Mouse (Mus musculus): ENCODE measurements around the gene Pou2f2. TPM values are rescaled to one million over a fixed set of nuclear protein-coding genes. Genes with fewer than 3 reads are reported as not detected.

Gene Pou2f2
- total RNA-seq, 2 experiments from 2014 or later: 0.36 to 0.79 TPM

DNA sequence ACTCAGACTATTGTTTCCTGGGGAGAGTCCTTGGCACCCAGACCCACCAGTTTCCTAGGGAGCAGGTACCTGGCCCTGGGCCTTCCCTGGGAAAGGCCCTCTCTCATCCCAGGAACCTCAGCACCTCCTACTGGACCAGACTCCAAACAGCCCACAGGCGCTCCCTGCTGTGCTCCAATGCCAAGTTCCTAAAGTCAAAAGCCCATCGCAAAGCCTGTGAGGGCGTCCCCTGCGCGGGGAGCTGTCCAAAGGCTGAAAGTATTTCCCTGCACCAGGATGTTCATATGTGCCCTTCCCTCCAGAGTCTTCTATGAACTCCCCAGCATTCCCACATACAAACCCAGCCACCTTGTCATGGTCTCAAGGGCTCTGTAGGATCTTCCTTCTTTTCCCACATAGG is 37.8 kb downstream of the Pou2f2 start:
- peak; percentile 83 for DNase-seq

DNA sequence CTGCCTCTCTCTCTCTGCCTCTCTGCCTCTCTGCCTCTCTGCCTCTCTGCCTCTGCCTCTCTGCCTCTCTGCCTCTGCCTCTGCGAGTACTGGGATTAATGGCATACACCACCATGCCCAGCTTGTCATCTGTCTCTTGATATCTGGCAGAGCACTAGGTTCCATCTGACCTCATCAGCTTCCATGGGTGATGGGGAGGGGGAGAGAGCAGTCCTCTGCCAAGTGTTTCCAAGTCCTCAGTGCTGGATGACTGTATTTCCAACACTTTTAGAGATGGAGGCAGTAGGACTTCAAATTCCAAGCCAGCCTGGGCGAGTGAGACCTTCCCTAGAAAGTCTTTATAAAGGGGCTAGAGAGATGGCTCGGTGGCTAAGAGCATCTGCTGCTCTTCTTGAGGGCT is 42.0 kb downstream of the Pou2f2 start:
- no peak for DNase-seq

DNA sequence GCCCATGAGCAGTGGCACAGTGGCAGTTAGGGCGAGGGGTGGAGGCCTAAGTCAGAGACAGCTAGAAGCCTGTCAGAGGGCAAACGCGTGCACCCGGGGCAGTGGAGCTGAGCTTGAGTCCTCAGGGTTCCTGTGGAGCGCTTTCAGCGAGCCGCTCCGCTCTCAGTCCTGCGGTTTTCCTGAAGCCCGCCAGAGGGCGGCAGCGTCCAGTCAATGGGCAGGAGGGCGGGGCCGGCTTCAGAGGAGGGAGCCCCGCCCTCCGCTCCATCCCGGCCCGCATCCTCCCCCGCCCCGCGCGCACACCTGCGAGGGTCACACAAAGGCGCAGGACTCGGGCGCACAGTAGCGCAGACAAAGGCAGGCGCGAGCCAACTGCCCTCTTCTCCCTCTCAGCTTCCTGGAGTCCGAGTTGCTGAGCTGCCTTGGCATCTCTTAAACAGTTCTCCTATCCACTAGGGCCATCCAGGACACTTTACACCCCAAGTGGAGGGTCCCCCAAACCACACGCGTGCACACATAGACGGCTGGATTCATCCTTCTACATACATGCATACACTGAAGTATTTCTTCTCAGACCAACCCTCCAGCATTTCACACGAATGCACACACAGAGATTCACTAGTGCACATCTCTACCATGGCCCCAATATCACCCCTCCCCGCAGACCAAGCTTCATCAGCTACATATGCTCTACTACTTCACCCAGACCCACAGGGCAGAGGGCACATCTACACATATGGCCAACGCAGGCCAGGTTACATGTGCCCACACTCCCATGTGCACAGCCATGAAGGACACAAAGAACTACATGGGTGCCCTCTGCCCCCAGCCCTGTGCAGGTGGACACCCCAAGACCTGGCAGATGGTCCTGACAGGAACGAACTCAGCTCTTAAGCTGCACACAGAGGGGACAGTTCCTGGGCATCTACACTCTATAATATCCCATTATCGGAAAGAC is 46.2 kb downstream of the Pou2f2 start:
- peak; percentile 83 for DNase-seq

DNA sequence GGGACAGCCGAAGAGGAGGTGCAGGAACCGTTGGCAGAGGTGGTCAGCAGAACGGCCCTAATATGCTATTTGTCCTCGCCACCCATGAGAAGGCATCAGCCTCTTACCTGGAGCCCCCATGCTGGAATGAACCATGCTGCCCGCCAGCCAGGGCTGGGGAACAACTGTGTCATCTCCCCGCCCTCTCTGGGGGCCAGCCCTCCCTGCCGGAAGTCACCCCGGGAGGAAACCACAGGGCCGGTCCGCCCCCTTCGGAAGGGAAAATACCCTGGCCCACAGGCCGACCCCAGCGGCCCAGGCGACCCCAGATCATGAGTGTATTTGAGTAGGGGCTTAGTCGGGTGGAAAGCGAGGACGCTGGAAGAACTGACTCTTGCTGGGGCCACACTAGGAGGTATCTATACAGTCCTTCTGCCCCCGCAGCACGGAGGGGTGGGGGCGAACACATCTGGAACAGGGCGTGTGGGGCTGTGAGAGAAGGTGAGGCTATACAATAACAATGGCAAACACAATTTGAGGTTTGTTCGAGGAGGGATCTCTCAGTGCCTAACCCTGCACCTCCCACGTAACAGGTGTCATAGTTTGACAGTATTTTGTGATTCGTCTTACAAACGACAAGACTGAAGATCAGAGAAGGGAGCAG is 47.1 kb downstream of the Pou2f2 start:
- DNase-seq: no peak

DNA sequence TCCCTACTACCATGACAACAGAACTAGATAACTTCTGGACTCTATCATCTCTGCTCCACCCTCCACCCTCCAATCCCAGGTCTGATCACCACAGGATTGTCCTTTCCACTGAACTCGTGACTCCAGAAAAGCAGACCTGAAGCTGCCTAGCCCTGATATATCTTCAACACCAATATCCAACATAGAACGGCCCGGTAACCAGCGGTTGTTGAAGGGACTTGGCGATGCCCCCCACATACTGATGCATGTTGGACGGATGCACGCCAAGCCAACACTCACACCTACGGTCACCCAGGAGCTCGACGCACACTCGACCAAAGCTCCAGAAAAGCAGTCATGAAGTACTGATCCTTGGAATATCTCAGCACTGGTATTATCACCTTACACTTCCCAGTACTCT is 48.3 kb downstream of the Pou2f2 start:
- DNase-seq: no peak

DNA sequence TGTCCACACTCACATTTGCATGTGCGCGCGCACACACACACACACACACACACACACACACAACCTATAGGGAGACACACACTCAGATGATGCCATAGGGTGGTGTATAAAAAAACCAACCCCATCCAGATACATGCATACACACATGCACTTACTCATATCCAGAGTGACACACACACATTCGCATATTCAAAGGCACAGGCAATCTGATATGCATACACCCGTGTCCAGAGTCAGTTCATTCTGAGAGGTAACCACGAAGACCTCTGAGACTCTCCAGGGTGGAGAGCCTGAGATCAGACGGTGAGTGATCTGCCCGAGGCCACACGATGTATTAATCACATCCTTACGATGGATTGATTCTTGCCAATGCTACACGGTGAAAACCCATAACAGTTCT is 49.0 kb downstream of the Pou2f2 start:
- DNase-seq: no peak

DNA sequence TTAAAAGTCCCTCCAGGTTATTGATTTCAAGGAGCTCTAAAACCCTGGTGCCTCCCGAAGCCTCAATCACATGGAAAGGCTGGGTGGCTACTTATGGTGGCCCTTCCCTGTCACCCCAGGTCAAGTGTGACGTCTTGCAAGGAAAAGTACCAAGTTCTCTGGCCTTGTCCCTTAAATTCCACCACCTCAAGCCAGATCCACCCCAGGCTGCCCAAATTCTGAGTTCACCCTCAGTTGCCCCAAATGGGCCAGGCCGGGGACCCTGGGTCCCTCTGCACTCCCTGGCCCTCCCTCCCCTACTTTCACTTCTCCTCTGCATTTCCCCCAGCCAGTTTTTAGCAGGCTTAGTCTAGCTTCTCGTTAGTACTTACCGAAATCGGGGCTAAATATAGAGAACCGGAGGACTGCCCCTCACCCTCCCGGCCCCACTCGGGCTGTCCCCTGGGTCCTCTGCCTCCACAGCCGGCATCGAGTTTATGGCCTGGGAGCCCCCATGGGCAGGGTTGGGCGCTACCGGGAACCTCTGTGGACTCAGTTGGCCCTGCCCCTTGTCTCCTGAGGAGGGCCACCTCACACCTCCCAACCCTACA is 50.0 kb downstream of the Pou2f2 start:
- DNase-seq: no peak

DNA sequence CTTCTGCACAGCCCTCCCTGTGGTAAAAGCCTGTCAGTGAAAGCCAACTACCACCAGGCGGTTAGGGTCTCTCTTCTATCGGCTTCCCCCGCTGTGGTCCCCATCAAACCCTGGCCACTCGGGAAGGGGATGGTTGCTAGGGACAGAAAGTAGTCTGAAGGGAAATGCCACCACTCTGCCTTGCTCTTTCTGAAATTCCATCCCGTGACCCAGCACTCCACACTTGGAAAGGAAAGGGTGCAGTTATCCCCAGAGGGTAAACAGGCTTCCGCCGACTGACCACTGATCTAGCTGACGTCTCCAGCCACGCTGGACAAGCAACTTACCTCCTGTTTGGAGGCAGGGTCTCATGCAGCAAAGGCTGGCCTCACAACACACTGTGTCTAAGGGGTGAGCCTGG is 51.6 kb downstream of the Pou2f2 start:
- no peak for DNase-seq

DNA sequence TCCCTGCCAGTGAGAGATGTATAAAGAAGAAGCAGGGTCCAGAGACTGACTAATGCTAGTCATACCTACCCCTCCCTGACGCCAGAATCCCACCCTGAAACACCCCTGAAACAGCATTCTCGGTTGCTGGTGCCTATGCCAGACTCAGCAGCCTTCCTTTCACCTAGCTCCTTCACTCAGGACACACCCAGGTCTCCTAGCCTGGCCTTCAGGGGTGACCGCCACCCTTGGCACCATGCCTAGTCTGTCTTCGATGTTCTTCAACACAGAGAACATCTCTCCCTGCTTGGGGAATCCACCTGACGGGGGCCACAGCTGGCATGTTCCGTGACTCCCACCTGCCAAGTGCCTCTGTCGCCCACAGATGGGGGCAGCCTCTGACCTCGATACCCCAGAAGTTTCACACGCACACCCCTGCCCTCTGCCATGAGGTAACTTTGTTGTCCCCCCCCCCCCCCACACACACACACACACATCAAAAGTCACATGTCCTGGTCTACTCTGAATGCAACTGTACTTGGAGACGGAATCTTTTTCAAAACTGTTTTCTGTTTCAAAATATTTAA is 53.7 kb downstream of the Pou2f2 start:
- DNase-seq: no peak

DNA sequence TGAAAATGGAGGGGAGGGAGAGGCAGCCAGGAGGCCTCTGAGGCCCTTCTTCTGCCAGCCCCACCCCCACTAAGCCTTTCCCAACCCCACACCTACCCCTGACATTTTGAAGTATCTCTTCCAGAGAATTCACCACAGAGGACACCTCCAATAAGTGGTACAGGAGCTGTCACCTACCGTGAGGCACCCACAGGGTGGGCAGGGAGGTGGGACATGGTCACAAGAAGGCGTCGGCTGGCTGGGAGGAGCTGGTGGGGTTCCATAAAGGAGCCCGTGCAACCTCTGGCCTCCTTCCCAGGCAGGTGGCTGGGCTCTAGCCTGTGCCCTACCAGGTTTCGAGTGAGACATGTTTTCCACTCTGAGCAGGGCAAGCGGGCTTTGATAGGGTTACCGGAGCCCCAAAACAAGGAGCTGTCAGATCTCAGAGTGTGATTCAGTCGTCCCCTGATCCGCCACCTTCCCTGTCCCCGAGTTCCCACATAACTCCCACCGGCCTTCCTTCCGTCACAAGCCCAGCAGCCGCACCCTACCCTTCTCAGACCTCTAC is 58.2 kb downstream of the Pou2f2 start:
- no peak for DNase-seq

DNA sequence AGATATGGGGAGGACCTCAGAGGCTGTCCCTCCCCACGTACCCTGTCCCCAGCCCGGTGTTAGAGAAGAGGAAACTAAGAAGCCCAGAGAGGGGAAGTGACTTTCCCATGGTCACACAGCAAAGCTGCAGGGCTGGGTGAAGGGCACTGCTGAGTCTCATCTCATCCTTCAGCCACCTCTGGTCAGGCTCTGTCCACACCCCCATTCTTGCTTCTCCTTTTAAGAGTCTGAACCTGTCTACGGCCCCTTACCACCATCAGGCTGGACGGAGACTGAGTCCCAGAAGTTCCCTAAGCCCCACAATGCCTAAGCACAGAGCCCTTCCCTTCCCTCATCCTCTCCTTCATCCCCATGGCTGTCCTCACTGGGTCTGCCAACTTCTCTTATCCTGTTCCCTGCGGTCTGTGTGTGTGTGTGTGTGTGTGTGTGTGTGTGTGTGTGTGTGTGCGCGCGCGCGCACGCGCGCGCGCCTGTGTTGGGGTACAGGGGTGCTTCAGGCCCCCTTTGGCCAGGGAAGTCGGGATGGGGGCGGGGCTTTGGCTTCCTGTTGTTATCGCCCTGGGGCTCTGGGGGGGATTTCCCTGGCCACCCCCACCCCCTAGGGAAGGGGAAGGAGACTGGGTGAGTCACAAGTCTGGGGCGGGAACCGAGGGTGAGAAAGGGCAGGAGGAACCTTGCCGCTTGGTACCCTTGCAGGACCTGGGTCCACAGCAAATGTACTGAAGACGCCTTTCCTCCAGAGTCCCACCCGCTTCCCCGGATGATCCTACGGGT is 59.3 kb downstream of the Pou2f2 start:
- peak; percentile 27 for DNase-seq

DNA sequence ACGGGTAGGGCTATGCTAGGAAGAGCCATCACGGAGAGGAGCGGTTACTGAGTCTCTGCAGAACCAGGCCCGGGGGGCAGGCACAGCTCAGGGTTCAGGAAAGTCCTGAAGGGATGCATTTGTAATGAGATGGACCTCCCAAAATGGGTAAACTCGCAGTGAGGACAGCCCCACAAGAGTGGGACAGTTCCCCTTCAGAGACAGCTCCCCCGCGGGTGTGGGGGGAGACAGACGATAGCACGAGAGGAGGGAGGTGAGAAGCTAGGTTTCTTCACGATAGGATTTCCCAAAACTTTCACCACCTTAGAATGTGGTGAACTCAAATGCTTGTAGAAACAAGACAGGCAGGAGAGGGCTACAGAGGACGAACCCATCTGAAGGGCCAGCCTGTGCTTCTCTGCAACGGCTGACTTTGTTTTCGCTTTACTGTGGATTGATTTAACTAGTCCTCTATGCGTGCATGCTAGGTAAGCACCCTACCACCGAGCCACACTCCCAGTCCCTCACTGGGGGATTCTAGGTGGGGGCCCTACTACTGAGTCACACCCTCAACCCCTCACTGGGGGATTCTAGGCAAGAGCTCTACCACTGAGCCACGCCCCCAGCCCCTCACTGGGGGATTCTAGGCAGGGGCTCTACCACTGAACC is 66.4 kb downstream of the Pou2f2 start:
- no peak for DNase-seq

DNA sequence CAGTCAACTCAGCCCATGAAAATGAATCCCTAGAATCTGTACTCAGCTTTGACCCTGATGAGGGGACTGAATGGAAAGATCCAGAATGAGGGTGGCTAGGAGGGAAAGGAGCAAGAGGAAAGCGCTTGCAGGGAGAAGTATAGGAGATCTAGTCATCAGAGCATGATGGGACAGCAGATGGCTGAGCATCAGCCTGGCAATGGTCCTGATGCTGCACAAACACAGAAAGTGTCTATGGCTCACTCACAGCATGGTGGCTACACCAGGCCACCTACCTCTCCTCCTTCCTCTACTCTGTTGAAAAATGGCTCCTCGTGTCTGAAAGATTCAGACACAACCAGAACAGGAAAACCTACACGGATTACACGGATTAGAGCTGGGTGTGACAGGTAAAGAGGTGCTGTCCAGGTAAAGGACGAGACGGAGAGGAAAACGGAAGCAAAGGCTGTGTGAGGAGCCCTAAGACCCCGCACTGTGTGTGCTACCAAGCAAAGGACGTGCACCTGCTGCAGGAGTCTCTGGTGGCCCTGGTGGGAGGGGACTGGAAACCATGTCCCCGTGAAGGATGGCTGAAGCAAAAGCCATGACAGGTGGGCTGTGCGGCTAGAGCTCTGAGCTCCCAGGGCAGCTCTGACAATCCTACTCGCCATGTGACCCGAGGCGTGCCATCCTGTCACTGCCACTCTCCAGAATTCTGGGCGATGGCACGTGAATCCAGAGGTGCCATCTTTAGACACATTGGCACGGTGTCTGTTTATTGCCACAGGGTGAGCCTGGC is 67.2 kb downstream of the Pou2f2 start:
- DNase-seq: no peak

DNA sequence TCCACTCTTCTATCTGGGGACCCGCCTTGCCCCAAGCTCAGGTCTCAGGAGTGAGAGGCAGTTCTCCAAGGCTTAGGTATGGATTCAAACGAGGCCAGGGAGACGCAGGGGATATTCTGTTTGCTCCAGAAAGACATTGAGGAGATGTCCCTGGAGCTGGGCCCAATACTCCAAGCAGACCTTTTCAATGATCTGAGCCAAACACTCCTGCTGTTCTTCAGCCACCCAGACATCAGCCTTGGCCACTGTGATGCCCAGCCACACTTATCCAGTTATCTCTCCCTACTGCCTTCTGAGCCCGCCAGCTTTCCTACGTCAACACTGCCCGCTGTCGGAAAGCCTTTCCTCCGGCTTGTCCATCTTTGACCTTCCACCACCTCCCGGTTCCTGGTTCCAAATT is 69.2 kb downstream of the Pou2f2 start:
- no peak for DNase-seq

DNA sequence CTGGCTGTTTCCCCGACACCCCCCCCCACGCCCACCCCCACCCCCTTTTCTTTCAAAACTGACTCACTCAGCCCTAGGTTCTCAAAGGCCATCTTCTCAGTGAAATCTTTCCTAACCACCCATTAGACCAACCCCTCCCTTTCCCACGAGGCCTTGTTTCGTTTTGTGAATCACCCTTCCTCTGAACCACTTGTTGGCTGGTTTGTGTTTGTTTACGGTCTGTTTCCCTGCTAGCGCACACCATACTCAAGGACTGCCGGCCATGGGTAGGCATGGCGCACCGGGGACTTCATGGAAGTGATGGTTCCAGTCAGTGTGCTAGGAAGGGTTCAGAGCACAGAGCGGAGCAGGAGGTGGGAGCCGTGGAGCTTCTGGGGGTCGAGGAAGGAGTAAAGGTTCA is 70.2 kb downstream of the Pou2f2 start:
- DNase-seq: no peak

DNA sequence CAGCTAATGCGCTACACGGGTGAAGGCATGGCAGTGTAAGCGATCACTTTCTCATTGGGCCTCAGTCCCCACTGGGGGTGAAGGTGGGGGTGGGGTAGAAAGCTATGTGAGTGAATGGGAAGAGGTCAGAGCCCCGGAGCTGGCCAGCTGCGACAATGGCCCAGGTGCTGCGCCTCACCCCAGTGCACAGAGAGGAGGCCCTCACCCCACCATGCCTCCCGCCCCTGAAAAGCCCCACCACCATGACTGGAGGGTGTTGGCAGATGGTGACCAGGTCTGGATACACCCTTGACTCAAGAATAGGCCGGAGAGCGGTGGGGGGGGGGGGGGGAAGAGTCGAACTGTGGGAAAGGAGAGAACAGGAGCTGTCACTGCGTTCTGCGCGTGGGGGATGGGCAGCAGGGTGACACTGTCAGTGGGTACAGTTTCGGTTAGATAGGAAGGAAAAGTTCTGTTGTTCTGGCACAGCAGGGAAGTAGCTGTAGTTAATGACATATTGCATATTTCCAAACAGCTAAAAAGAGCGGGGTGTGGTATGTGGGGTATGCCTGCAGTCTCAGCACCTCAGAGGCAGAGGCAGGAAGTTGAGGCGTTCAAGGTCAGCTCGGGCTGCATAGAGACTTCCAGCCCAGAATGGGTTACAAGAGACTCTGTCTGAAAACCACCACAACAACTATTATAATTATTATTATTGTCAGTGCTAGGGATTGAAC is 72.6 kb downstream of the Pou2f2 start:
- DNase-seq: no peak

DNA sequence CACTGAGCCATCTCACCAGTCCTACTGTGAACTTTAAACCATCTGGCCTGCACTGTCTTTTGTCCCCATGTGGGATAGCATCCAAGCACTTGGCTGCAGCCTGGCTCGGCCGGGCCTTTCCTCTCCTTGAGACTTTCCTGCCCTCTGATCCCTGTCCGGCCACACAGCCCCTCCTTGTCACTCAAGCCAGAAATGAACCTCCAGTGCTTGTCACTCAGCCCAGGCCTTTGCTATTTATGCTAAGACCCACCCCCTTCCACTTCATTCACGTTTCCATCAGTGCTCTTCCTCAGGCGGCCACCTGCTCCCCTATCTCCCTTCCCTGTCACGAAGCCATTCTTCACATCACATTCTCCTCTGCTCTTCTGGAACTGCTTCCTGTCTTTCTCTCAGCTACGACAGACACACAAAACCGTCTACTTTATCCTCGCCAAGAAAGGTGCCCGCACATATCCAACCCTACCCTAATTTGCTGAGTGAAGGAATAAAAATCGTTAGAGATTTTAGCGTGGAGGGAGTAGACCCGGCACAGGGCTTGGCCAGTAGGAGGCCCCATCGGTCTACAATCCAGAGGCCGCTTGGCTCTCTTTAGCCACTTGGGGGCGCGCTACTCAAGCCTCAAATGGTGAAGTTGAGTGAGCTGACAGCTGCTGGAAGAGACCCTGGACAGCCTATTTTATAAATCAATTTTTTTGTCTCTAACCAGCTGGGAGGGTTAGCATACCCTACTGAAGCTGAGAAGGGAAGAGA is 73.9 kb downstream of the Pou2f2 start:
- DNase-seq: peak; percentile 86

DNA sequence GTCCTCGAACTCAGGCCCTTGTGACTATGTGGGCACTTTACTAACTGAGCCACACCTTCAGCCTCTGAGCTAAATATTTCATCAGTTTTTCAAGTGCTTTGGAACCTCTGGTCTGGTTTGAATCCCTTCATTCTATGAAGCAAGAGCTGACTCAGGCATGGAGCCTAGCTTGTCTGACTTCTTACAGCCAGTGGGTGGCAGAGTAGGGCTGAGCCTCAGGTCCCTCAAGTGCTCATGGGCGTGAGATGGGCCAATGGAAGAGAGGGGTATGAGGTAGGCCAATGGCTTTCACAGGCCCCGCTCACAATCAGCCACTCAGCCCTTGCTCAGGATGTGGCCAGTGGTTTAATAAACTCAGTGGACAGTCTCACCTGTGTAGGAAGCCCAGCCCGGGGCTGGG is 79.9 kb downstream of the Pou2f2 start:
- DNase-seq: no peak

DNA sequence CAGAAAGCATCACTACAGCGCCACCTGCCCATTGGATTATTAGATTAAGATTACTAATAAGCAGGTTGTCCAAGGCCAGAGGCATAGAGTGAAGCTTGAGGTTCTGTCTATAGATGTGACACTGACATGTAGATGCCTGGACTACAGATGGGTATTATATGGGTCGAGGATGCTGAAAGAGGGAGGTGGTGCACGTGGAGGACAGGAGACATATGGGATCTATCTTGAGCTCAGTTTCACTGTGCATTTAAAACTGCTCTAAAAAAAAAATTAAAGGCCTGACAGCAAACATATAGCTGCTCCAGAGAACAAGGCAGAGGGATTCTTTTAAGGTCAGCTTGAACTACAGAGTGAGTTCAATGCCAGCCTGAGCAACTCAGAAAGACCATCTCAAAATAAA is 81.4 kb downstream of the Pou2f2 start:
- no peak for DNase-seq
